Mouse (Mus musculus) cerebellum, adult 11-12 months (tissue): ENCODE data around the gene Uchl4.
"Not testable (repeated sequence)": the region's sequence is repeated elsewhere in the genome, so short reads cannot be mapped to it uniquely, and the experiment has no call there.

Experiments used
- DNase-seq: peaks from one replicate; pipeline ENCODE4 v3.0.0; 2022

Uchl4 gene

DNA sequence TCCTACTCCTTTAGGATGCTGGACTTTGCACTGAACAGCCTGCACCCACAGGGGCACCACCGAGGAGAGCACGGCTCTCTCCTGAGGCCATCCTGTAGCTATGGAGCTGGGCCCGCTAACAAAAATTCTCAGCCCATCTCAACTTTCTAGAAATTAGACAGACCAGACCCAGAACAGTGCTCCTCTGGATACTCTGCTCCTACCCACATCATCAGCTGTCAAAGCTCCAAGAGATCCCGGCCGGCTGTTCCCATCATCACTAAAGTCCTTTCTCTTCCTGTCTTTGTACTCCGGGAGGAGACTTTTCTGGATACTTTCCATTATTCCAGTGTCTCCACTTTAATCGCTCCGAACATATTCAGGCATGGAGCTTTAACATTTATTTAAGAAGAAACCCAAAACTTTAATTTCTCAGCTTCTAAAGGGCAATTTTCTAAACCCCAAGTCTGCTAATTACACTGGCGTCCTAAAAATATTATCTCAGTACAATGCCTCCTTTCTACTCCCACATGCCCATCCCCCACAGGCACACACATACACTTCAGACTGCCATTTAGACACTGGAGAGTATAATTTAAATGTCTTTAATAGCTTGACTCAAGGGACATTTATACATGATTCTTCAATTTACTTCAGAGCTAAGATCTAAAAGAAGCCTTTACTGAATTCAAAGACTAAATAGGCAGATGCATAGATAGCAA is 2.6 kb upstream of the Uchl4 start:
- no peak for DNase-seq

GRCm38 (mm10) chr9:64233656-64234055 is 1.3 kb upstream of the Uchl4 start:
- no peak for DNase-seq

- no peak for DNase-seq
Measured at GRCm38 (mm10) chr9:64236056-64236455, 1.1 kb downstream of the Uchl4 start.

DNA sequence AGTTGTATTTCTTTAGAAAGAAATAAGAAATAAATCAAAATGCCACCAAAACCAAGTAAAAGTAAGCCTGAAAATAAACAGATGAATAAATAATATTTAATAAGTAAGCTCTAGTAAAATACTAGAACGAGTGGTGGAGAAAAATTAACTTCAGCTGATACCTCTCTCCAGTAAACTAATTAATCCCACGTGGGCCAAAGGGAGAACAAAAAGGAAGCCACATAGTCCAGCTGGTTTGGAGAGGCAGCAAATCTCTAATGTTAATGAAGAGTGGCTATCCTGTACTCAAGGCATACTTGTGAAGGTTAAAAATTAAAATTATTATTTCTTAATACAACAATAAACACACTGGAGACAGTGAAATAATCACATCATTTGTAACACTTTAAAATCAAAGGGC is 5.1 kb downstream of the Uchl4 start:
- DNase-seq: no peak

- no peak for DNase-seq
Measured at GRCm38 (mm10) chr9:64240681-64241080, 5.7 kb downstream of the Uchl4 start.

- no peak for DNase-seq
Measured at GRCm38 (mm10) chr9:64242381-64242831, 7.4 kb downstream of the Uchl4 start.

GRCm38 (mm10) chr9:64249371-64249770 is 14.4 kb downstream of the Uchl4 start:
- no peak for DNase-seq

DNA sequence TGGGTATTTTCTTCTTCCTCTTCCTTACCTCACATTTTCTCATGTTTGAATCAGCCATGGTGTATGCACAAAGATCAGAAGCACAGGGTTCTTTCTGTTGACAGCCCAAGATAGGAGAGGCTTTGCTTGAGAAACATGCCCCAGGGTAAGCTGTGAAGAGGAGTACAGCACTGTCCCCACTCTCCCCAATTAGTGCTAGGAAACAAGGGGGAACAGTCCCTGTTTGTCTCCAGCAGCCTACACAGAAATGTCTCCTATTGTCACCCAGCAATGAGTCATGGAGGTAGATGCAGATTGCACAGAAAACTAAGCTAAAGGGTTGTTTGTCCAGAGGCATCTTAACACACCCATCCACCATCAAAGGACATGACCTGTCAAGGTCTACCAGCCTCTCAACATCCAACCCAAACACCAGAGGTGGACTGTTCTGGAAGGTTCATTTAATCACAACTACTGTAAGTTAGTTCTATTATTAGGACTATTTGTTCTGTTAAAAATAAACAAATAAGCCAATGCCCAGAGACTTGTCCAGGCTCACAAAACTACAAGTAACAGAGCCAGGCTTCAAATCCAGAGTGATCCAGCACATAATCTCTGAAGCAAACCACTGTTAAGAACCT is 15.2 kb downstream of the Uchl4 start:
- DNase-seq: no peak

- peak; percentile 28 for DNase-seq
Measured at GRCm38 (mm10) chr9:64252591-64253020, 17.6 kb downstream of the Uchl4 start.

DNA sequence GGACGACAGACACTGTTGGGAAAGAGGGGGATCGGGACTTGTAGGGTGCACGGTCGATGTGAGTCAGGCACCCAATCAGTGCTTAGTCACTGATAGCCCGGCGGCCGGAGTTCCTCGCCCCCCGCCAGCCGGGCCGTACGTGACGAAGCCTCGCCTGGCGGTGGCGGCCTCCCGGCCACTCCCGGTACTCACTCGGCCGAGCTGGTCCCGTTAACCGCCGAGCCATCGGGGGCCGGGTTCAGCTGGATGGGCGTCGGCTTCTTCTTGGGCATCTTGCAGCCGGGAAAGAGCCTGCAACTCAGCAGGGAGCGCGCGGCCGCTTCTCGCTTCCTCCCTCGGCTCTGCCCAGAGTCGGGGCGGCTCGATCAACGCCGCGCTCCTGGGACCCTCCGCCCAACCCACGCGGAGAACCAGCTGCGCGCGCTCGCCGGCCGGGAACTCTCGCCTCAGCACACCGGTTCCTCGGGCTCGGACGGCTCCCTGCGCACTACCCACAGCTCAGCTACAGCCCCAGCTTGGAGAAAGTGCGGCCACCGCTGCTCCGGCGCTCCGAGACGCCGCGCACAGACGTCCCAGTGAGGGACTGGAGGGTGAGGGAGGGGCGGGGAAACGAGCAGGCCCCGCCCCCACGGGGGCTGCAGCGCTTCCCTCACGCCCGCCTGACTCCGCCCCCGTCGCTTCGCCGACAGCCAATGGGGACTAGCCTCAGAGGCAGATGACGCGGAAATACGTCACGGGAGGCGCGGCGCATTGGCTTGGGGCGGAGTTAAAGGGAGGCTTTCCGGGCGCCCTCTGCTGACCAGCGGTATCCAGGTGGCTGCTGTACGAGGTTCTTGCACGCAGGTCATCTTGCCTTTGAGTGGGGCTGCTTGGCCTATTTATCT is 18.3 kb downstream of the Uchl4 start, which contains the start of gene Map2k1:
Gene Map2k1, minus strand, starts transcription at position 611 of the 884 bp plus-strand sequence.
- peak; percentile 100 for DNase-seq

GRCm38 (mm10) chr9:64255422-64255821 is 20.4 kb downstream of the Uchl4 start:
- no peak for DNase-seq

- DNase-seq: no peak
Measured at GRCm38 (mm10) chr9:64256204-64256603, 21.2 kb downstream of the Uchl4 start.

GRCm38 (mm10) chr9:64259906-64260305 is 24.9 kb downstream of the Uchl4 start:
- no peak for DNase-seq

GRCm38 (mm10) chr9:64261023-64261422 is 26.0 kb downstream of the Uchl4 start:
- no peak for DNase-seq

GRCm38 (mm10) chr9:64264813-64265212 is 29.8 kb downstream of the Uchl4 start:
- no peak for DNase-seq

DNA sequence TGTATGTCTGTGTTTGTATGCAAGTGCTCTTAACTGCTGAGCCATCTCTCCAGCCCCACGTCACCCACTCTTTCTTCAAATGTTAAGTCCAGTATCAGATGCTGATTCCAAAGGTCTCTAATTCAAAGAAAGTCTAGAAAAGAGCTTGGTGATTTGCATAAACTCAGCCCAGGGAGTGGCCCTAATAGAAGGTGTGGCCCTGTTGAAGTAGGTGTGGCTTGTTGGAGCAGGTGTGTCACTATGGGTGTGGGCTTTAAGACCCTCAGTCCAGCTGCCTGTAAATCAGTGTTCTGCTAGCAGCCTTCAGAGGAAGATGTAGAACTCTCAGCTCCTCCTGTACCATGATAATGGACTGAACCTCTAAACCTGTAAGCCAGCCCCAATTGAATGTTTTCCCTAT is 32.2 kb downstream of the Uchl4 start:
- no peak for DNase-seq

DNA sequence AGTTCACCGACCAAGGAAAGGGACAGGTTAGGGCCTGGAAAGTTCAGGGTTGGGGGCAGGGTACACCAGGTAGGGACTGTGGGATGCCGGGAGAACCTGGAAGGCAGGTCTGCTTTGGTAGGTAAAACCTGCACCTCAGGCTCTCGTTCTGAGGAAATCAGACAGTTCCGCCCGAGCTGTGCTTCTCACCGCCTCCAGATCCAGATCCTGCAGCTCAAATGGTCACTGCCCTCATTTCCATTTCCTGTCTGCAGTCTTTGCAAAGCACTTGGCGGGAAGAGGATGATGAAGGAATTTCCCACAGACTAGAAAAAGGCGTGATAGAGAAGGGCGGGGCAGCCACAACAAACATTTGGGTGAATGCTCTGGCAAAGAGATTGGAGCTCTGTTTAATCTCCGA is 33.2 kb downstream of the Uchl4 start:
- DNase-seq: no peak

- DNase-seq: not testable (repeated sequence)
Measured at GRCm38 (mm10) chr9:64268836-64269235, 33.8 kb downstream of the Uchl4 start.

DNA sequence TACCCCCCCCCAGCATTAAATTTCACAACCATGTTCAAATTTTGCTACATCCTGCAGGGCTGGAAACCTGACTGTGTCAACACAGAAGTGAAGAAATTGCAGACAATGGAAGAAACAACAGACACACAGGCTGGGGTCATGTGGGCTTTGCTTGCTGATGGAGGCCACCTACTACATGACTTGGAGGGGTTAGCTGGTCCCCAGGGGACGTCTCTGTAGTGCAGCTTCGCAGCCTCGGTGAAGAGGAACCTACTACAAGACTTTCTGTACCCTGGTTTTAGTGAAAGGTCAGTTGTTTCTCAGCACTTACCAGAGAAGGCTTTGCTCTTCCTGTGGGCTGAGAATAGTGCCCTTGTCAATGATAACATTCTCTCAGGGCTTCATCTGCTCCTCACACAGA is 36.2 kb downstream of the Uchl4 start:
- DNase-seq: no peak

- DNase-seq: no peak
Measured at GRCm38 (mm10) chr9:64272611-64273010, 37.6 kb downstream of the Uchl4 start.

DNA sequence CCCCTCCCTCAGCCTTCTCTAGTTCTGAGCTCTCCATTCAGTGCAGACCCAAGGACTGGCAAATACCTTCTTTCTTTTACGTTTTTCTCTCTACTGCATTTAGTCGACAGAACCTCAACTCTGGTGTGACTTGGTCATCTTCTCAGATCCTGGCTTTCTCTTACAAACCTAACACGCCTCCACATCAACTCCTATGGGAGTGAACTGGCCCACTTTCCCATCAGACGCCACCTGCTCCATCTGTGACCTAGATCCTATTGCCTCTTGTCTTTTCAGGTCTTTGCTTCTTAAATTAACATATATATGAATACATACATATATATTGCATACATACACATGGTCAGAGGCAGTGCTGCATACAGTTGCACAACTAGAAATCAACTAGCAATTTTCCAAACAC is 38.8 kb downstream of the Uchl4 start:
- no peak for DNase-seq

DNA sequence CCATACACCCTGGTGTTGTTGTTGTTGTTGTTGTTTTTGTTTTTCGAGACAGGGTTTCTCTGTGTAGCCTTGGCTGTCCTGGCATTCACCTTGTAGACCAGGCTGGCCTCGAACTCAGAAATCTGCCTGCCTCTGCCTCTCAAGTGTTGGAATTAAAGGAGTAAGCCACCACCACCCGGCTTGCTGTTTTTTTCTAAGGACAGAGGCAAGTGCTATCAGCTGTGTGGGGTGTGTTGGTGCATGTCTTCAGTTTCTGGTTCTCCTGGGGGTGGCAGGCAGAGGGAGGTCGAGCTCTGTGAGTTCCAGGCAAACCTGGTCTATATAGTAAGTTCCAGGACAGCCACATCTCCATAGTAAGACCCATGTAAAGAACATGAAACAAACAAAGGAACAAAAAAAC is 39.3 kb downstream of the Uchl4 start:
- DNase-seq: no peak

DNA sequence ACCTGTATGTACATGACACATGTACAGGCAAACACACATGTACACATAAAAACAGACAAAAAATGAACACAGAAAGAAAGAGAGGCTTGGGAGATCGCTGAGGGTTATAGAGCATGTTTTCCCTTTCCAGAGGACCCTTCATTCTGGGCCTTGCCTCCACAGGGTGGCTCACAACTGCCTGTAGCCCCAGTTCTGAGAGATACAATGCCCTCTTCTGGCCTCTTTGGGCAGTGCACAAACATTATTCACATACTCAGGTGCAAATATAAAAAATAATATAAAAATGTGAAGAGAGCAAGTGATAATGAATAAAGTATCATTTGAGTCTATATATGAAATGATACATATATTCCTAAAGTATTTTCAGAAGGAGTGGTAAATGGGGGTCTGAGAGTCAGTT is 39.9 kb downstream of the Uchl4 start:
- no peak for DNase-seq

GRCm38 (mm10) chr9:64277706-64278105 is 42.7 kb downstream of the Uchl4 start:
- peak; percentile 47 for DNase-seq
